Mouse (Mus musculus): ENCODE measurements around the gene Clgn.
"Not testable (repeated sequence)": the region's sequence is repeated elsewhere in the genome, so short reads cannot be mapped to it uniquely, and the experiment has no call there.

Gene Clgn

DNA sequence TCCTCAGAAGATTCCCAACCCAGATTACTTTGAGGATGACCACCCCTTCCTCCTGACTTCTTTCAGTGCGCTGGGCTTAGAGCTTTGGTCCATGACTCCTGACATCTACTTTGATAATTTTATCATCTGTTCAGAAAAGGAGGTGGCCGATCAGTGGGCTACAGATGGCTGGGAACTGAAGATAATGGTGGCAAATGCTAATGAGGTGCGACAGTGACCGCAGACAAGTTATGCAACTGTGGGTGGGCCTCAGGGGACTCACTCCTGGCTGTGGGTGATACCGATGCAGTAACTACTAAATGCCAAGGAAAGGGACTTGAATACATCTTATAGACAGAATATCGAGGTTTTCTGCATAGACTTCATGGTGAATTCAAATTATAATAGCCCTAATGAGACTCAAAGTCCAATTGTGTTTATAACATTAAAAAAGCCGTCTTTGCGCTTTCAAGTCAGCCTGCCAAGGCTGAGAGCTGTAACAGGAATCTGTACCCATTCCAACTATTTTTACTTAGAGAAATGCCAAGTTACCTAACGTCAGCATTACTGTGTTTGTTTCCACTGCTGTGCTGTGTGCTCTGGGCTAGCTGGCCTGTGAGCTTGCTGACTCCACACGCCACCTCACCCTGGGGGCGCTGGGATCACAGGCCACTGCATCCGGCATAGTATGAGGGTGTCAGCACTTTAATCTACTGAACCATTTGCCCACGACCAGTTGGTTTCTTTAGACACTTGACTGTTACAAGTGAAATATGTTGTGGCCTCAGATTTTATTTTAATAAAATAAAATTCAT lies 33.6 kb downstream of the Clgn start:
- DNase-seq (ENCODE audit: low read depth), result peak; percentile 11

DNA sequence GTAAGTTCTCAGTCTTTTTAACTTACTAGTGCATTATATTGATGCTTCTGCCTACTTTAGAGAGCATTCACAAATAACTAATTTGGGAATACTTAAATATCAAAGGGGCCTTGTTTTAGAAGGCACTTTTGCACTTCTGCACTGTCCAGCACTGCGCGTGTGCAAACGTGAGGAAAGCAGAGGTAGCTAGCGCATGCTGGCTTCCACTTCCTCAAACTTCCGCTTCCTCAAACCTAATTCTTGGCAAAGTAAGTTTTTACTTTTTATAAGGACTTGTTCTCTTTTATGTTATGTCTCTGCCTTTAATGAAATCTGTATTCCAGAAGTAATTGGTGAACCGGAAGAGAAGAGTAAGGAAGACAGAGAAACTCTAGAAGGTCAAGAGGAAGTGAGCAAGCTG lies 35.5 kb downstream of the Clgn start:
- no peak for DNase-seq (ENCODE audit: low read depth)

DNA sequence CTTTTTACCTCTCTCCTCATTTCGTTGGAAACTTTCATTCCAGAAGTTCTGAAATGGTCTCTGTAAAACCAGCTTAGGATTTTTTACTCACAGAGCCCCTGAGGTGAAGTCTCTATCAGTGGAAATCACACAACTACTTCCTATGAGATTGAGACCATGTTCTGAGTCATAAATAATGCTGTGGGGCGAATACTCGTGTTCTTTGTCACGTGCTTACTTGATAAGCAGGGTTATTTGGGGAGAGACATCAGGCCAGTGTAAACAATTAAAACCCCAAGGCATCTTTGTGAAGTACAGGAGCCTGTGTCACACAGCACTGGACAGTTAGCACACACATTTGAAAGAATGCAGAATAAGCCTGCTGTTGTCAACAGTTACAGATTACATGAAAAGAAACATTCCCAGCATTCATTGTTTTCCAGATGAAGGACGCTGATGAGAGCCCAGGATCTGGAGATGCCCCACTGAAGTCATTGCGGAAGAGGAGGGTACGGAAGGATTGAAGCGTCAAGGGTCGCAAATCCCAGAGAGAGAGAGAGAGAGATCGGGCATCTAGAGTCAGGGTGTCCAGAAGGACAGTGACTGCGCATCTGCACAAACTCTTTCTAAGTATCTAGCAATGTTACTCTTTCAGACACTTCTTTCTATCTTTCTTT lies 36.6 kb downstream of the Clgn start:
- DNase-seq (ENCODE audit: low read depth), result no peak

DNA sequence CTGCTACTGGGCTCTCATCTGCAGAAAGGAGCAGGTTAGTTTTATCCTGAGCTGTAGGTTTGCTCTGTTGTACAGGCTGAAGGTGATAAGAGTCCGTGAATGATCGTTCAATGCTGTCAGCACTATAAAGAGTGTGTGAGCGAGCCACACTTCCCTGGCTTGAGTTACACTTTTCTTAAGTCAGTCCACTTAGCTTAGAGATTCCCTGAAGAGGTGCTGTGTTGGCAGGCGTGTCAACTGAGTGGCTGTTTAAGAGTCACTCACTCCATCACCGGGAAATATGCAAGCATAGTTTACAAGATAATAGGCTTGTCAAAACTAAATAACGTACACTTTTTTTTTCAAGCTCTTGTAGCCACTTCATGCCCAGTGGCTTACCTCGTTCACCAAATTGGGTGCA lies 37.3 kb downstream of the Clgn start:
- DNase-seq (ENCODE audit: low read depth), result no peak

DNA sequence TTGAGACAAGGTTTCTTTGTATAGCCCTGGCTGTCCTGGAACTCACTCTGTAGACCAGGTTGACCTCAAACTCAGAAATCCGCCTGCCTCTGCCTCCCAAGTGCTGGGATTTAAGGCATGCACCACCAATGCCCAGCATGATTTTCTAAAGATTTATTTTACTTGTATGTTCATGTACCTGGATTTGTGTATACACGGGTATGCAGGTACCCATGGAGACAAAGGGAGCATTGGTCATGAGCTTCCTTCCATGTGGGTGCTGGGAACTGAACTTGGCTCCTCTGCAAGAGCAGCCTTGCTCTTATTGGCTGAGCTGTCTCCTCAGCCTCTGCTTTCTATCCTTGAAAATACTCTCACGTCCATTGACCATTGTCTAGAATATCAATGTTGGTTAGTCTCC lies 39.0 kb downstream of the Clgn start:
- DNase-seq (ENCODE audit: low read depth), result not testable (repeated sequence)

DNA sequence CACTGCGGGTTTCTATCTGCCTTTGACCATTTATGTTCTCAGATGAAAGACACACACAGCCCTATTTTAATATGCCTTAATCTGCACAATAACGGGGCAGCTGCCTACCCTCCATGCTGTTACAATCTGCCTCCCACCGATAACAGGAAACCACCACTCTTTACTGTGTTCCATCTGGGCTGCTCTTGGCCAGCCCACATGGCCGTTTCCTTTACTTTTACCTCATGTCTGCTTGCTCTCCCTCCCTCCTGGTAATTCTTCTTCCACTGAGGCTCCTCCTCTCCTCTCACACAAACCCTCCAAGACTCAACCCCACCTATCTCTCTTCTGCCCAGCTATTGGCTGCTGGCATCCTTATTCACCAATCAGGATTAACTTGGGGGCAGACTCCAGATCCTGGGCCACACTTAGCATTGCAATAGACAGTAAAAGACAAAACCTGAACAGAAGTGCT lies 39.4 kb downstream of the Clgn start:
- DNase-seq (ENCODE audit: low read depth), result no peak

DNA sequence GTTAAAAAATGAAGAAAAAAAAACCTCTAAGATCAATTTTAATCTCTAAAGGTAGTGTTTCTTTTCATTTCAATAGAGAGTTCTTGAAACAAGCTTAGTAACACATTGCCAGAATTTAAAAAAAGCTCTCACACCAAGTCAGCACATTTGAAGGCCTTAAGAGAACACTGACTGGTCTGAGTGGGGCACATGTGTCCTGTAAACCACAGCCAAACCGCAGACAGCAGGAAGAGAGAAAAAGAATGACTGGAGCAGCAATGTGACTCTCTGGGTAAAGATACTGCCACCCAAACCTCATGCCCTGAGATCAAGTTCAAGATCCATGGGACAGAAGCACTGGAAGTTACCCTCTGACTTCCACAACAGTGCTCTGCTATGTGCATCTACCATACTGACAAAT lies 47.4 kb downstream of the Clgn start:
- DNase-seq (ENCODE audit: low read depth), result no peak

DNA sequence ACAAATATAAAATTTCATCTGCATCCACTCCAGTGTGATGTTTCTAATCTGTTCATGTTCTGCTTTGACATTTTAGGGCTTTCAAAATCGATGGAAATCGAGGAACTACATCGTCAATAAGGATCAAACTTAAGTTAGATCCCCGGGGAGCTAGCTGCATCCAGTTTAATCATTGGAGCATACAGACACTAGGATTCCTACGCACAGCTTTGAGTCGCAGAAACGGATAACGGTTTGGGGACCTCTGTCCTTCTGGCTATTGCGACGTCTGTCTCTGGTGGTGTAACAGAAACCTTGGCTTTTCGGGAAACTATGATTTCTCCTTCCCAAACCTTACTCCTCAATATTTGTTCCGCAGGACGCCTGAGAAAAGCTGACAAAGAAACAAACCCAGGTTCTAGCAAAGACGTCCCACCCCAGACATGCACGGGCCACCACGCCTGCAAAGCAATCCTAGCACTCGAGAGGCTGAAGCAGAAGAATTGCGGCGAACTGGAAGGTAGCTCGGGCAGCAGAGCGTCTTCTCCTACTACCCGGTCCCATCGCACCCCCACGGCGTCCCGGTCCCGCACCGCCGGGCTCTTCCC lies 52.1 kb downstream of the Clgn start:
- DNase-seq (ENCODE audit: low read depth), result peak; percentile 24

DNA sequence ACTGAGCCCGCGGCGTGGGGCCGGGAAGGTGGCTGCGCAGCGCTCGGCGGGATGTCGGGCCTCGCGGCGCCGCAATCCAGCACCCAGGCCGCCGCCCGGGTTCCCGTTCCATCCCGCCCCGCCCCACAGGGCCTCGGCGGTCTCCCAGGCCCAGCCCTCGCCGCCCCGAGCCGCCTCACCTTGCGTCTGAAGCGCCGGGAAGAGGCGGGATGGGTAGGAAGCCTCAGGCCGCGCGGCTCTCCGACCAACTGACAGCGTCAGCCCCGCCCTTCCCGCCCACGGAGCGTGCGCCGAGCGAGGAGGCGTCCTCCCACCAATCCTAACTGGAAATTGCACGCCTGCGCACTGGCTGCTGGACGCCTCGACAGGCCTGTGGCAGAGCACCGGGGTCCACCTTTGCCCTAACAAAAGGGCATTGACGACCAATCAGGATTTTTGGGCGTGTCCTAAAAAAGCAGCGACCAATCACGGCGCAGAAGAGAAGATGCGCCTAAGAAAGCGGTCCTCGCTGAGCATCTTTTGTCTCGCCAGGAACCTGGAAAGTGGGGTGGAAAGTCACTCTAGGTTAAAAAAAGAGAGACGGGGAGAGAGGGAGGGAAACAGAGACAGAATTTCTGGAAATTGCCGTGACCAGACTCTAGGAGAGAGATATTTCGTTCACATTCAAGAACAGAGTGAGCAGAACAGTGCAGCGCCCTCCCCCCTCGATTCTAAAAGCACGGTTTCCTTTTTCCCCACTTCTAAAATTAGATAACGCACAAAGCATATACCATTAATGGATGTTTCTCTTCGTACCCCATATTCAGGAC lies 52.8 kb downstream of the Clgn start:
- peak; percentile 100 for DNase-seq (ENCODE audit: low read depth)

DNA sequence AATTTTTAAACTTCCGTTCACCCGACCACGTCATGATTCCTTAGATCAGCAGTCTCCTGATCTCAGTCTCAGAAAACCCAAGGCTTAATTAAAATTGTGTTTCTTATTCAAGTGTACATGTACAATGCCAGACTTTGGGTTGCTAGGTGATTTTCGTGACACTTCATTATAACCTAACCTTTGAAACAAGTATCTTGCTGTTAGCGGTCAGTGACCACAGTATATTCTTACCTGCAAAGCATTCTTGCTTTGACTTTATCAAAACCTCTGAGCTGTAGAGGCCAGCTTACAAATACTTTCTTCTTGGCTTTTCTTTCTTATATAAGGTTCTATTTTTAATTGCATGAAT lies 53.4 kb downstream of the Clgn start:
- no peak for DNase-seq (ENCODE audit: low read depth)

DNA sequence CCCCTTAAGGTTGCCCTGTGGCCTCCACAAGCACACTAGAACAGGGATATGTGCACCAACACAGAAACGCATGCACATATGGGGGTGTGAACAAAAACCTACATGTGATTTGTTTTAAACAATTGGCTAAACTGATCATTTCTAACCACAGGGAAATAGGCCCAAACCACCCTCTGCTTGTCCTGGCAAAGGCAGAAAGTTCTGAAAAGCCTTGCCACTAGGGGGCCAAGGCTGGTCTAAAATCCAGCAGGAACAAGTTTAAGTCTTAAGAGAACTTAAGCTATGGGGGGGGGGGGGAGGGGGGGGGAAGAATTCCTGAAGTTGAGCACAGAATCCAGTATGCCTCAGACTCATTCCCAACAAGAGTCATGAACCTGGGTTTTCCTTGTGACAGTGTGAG lies 60.3 kb downstream of the Clgn start:
- DNase-seq (ENCODE audit: low read depth), result peak; percentile 91

DNA sequence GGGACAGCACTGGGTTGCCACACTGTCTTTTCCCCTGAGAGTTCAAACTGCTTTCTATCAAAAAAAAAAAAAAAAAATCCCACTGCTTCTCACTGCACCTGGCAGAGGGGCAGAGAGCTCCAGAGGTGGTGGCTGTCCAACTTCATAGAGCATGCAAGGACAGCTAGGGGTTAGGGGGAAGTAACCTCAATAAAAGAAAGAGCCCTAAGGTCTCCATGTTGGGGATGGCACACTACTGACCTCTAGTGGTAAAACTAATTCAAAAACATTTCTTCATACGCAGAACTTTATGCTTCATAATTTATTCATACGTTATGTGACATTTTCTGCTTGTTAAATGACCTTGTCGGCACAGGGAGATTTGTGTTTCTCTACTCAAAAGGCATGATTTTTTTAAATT lies 61.4 kb downstream of the Clgn start:
- DNase-seq (ENCODE audit: low read depth), result peak; percentile 69

DNA sequence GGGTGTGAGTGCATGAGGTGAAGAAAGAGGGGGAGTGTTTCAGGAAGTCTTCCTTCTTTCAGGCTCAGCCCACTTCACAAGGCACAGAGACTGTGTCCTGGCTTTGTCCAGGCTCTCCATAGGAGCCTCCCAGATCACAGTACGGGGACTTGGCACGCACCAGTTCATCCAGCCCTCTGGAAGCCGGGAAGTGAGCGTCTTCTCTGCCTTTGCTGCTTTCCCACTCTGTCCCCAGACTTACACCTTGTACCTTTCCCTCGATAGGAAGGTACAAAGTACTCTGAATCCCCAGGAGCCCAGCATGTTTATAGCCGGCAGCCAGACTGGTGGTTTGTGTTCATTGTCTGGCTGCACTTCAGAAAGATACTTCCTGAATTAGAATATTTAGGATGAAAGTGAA lies 67.5 kb downstream of the Clgn start:
- DNase-seq (ENCODE audit: low read depth), result no peak

DNA sequence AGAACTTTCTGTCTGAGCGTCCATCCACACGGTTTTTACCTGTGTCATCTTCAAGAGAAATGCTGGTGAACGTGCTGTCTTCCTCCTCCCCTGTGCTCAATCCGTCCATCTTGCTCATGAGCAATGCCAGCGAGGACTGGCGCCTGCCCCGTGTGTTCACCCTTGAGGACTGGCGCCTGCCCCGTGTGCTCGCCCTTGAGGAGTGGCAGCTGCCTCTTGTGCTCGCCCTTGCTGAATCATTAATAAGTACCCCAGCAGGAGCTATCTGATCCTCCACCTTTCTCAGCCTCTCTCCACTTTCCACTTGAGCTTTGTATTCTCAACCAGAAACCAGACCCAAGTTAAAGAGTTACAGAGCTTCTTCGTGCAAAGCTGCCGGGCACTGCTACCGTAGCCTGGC lies 68.6 kb downstream of the Clgn start, which contains the start of gene Scoc:
TSS of gene Scoc (minus strand) at position 170 of the 400 bp plus-strand sequence.
- DNase-seq (ENCODE audit: low read depth), result no peak

DNA sequence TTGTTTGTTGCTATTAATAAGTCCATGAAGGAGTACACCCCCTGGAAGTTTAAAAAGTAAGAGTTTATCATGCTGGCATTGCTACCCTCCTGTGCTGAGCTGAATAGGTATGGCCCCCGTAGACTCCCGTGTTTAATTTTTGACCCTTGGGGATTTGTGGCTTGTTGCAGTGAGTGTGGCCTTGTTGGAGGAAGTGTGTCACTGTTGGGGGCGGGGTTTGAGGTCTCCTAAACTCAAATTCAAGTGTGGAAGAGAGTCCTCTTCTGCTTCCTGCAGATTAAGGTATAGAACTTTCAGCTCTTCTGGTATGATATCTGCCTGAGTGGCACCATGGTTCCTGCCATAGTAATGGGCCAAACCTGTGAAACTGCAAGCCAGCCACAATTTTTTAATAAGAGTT lies 69.9 kb downstream of the Clgn start:
- DNase-seq (ENCODE audit: low read depth), result no peak
